Mouse (Mus musculus) C2C12 (cell line): ENCODE data around the gene Il22. TPM values are rescaled to one million over a fixed set of nuclear protein-coding genes. Genes with fewer than 3 reads are reported as not detected.
A peak's percentile ranks its signal among the peaks of the same experiment; 100 is the strongest.
"Not testable (repeated sequence)": the region's sequence is repeated elsewhere in the genome, so short reads cannot be mapped to it uniquely, and the experiment has no call there.

Experiments
- H3K27me3 ChIP-seq: one replicate; pipeline ENCODE4 v1.6.1; 2011; ENCODE audit not compliant: control insufficient read depth, insufficient read depth, insufficient read length
- H3K36me3 ChIP-seq: one replicate; pipeline ENCODE4 v1.6.1; 2011; ENCODE audit not compliant: control insufficient read depth, insufficient read depth
- H3K4me3 ChIP-seq: one replicate; pipeline ENCODE4 v1.5.1; 2011; ENCODE audit warnings: mild to moderate bottlenecking, control low read depth; ENCODE audit not compliant: poor library complexity, insufficient read depth, severe bottlenecking
- H3K79me2 ChIP-seq: one replicate; pipeline ENCODE4 v1.6.1; 2011; ENCODE audit not compliant: control insufficient read depth, insufficient read depth
- H3K79me3 ChIP-seq: one replicate; pipeline ENCODE4 v1.6.1; 2011; ENCODE audit warnings: low read depth, control low read depth
- H3ac ChIP-seq: one replicate; pipeline ENCODE3; 2011; ENCODE audit warnings: low read depth; ENCODE audit not compliant: control insufficient read depth, insufficient read length
- CTCF ChIP-seq: IDR thresholded peaks from one replicate; pipeline ENCODE4 v1.5.1; 2011; ENCODE audit not compliant: control insufficient read depth, insufficient read depth, insufficient read length
- FOSL1 ChIP-seq: IDR thresholded peaks from one replicate; pipeline ENCODE4 v1.8.0; 2011; ENCODE audit warnings: mild to moderate bottlenecking, low read length; ENCODE audit not compliant: poor library complexity, insufficient read depth, severe bottlenecking
- MAX ChIP-seq: IDR thresholded peaks from one replicate; pipeline ENCODE4 v1.6.1; 2011; ENCODE audit warnings: mild to moderate bottlenecking, control low read depth
- USF1 ChIP-seq: IDR thresholded peaks from one replicate; pipeline ENCODE4 v1.6.1; 2011; ENCODE audit warnings: low read depth, mild to moderate bottlenecking, control low read depth, moderate library complexity
- polyA plus RNA-seq: library from polyadenylated mRNA; unstranded; fragments of >200 nt; fragmentation: generic; extraction: Trizol; gene quantifications from one replicate; pipeline ENCODE4 v1.2.1, GENCODE M21; 2012; ENCODE audit warnings: missing spikeins

Il22 gene
- polyA plus RNA-seq, 1 experiment: not detected

DNA sequence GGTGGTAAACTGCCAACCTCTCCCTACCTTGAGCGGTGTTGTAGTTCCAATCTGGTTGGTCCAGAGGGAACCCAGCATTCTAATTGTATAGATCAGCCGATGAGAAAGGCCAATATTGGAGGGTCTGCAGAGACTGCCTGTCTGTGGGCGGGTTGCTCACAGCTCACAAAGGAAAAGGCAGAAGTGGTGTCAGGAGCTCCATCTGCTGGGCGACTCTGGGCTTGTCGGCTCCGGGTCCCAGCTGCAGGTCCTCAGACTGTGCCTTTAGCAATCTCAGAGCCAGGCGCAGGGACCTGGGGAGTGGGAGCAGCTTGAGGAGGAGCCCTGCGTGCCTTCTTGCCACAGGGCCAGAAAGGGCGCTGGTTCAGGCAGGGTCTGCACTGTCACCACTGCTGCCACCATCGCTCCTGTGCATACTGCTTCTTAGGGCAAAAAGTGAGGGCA is 46.1 kb downstream of the Il22 start:
- no peaks in the 10 kb centered on the region for H3K27me3 ChIP-seq
- peak overlapping the region; percentile 12 for H3ac ChIP-seq
- no peaks in the 10 kb centered on the region for H3K79me3 ChIP-seq
- no peaks in the 10 kb centered on the region for H3K79me2 ChIP-seq
- no peak overlapping the region for H3K4me3 ChIP-seq
- H3K36me3 ChIP-seq: no peaks in the 10 kb centered on the region
- TF ChIP-seq MAX (no peak), CTCF (peak; percentile 9), USF1 (no peak), FOSL1 (no peak)

DNA sequence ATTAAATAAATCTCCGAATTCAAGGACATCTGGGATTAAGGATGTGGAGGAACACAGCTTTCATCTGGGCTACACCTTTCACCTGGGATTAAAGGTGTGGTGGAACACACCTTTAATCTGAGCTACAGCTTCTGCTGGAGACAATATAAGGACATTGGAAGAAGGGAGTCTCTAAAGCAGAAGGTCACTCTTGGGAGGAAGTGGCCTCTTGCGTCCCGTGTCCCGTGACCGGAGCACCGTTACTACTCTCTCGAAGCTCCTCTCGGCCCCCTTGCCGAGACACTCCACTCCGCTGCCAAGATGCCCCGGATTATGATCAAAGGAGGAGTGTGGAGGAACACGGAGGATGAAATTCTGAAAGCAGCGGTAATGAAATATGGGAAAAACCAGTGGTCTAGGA is 53.6 kb downstream of the Il22 start, which contains the start of gene Gm32802:
Gm32802 (plus strand) TSS at position 301 of the 400 bp plus-strand sequence.
- H3K4me3 ChIP-seq, H3K79me2 ChIP-seq, H3K79me3 ChIP-seq, H3ac ChIP-seq, H3K36me3 ChIP-seq, H3K27me3 ChIP-seq: not testable (repeated sequence)

Other genes starting within 250 kb of the Il22 start
- gene Mdm1, start 63.1 kb upstream of the Il22 start, polyA plus RNA-seq: 7.2 TPM
- 0.01 TPM for gene Gm32717, start 35.8 kb downstream of the Il22 start, polyA plus RNA-seq
- gene Gm32802, start 53.7 kb downstream of the Il22 start, polyA plus RNA-seq: 0.01 TPM
- gene Iltifb, start 90.1 kb downstream of the Il22 start, polyA plus RNA-seq: not detected
- gene Gm9040, start 122.0 kb downstream of the Il22 start, polyA plus RNA-seq: not detected
- gene Gm9044, start 127.5 kb downstream of the Il22 start, polyA plus RNA-seq: not detected
- gene Gm9045, start 132.9 kb downstream of the Il22 start, polyA plus RNA-seq: 0.02 TPM
- gene Gm9046, start 138.3 kb downstream of the Il22 start, polyA plus RNA-seq: not detected
- not detected for gene Gm9048, start 143.7 kb downstream of the Il22 start, polyA plus RNA-seq
- gene Gm9049, start 149.2 kb downstream of the Il22 start, polyA plus RNA-seq: 0.02 TPM
- not detected for gene Ifng, start 236.1 kb downstream of the Il22 start, polyA plus RNA-seq